Mouse (Mus musculus) CH12.LX (cell line): ENCODE data around the gene Gimap7. TPM values are rescaled to one million over a fixed set of nuclear protein-coding genes. Genes with fewer than 3 reads are reported as not detected.
A peak's percentile ranks its signal among the peaks of the same experiment; 100 is the strongest.

Experiments used
- DNase-seq: peaks from one replicate; pipeline ENCODE4 v3.0.0-alpha.2; 2013; ENCODE audit errors: extremely low read depth
- H3K27ac ChIP-seq: 2 replicates; pipeline ENCODE4 v1.5.1; 2012; ENCODE audit warnings: low read depth, mild to moderate bottlenecking, control low read depth, moderate library complexity; ENCODE audit not compliant: insufficient read depth
- H3K27me3 ChIP-seq: replicated peaks from 2 replicates; pipeline ENCODE3; 2012; ENCODE audit warnings: inconsistent platforms
- H3K36me3 ChIP-seq, 2 experiments: replicated peaks in 1 of 2; 2 replicates each; pipeline versions ENCODE3 to v1.6.1; 2012; ENCODE audit warnings: inconsistent platforms in 1 of 2, low read length in 1 of 2, mild to moderate bottlenecking in 1 of 2, mixed read lengths in 1 of 2, moderate library complexity in 1 of 2; ENCODE audit not compliant: control insufficient read depth in 1 of 2, insufficient read depth in 1 of 2
- H3K4me1 ChIP-seq, 2 experiments: 2 replicates each; pipeline ENCODE4 v1.6.1; 2012; ENCODE audit warnings: inconsistent platforms in 1 of 2, moderate library complexity in 1 of 2; ENCODE audit not compliant: insufficient read depth in 2 of 2, control insufficient read depth in 1 of 2
- H3K4me2 ChIP-seq: 2 replicates; pipeline ENCODE4 v1.6.1; 2012; ENCODE audit warnings: low read depth, mild to moderate bottlenecking, control low read depth; ENCODE audit not compliant: poor library complexity, insufficient read depth, severe bottlenecking
- H3K4me3 ChIP-seq, 3 experiments: fragments of 150-350 bp in 1 of 3; sonication (generic) in 1 of 3; replicated peaks in 1 of 3; 2 replicates each; pipeline versions ENCODE3 to v1.5.1; 2011 to 2012; ENCODE audit warnings: low read depth in 2 of 3, low read length in 2 of 3, mild to moderate bottlenecking in 2 of 3, moderate library complexity in 2 of 3, control low read depth in 1 of 3, improper control_type of control experiment in 1 of 3, inconsistent platforms in 1 of 3, mixed read lengths in 1 of 3; ENCODE audit not compliant: poor library complexity in 1 of 3
- H3K79me2 ChIP-seq: replicated peaks from 2 replicates; pipeline ENCODE4 v1.6.1; 2012; ENCODE audit warnings: mild to moderate bottlenecking, moderate library complexity; ENCODE audit not compliant: control insufficient read depth, poor library complexity, insufficient read depth, severe bottlenecking; ENCODE audit errors: extremely low read depth
- H3K9ac ChIP-seq: 2 replicates; pipeline ENCODE4 v1.6.1; 2012; ENCODE audit warnings: low read depth, mild to moderate bottlenecking, control low read depth, moderate library complexity; ENCODE audit not compliant: insufficient read depth
- H3K9me3 ChIP-seq: replicated peaks from 2 replicates; pipeline ENCODE3; 2012; ENCODE audit warnings: low read length, inconsistent platforms, mixed read lengths
- BHLHE40 ChIP-seq: IDR thresholded peaks from 2 replicates; pipeline ENCODE4 v1.6.1; 2011; ENCODE audit warnings: mild to moderate bottlenecking, low read depth, low read length, improper control_type of control experiment
- CHD1 ChIP-seq: IDR thresholded peaks from 2 replicates; pipeline ENCODE4 v1.6.1; 2012; ENCODE audit warnings: low read depth, low read length, improper control_type of control experiment, inconsistent platforms
- CHD2 ChIP-seq: IDR thresholded peaks from 2 replicates; pipeline ENCODE4 v1.6.1; 2011; ENCODE audit warnings: low read length, improper control_type of control experiment
- CTCF ChIP-seq, 2 experiments: IDR thresholded peaks in 1 of 2; conservative IDR thresholded peaks in 1 of 2; 2 replicates each; pipeline ENCODE4 v1.5.1; 2011 to 2012; ENCODE audit warnings: low read depth in 2 of 2, low read length in 2 of 2, improper control_type of control experiment in 1 of 2, inconsistent platforms in 1 of 2, mild to moderate bottlenecking in 1 of 2, moderate library complexity in 1 of 2
- E2F4 ChIP-seq: IDR thresholded peaks from 2 replicates; pipeline ENCODE4 v1.6.1; 2011; ENCODE audit warnings: low read depth, low read length, improper control_type of control experiment; ENCODE audit not compliant: insufficient replicate concordance
- ELF1 ChIP-seq: IDR thresholded peaks from 2 replicates; pipeline ENCODE4 v1.6.1; 2014; ENCODE audit warnings: low read depth, mild to moderate bottlenecking, inconsistent platforms, low read length, improper control_type of control experiment
- EP300 ChIP-seq: IDR thresholded peaks from 2 replicates; pipeline ENCODE4 v1.6.1; 2011; ENCODE audit warnings: low read length, improper control_type of control experiment
- ETS1 ChIP-seq: conservative IDR thresholded peaks from 2 replicates; pipeline ENCODE4 v1.6.1; 2012; ENCODE audit warnings: low read depth, mild to moderate bottlenecking, inconsistent platforms, low read length, improper control_type of control experiment, moderate library complexity
- HCFC1 ChIP-seq: IDR thresholded peaks from 2 replicates; pipeline ENCODE4 v1.6.1; 2012; ENCODE audit warnings: low read depth, mild to moderate bottlenecking, inconsistent platforms, low read length, improper control_type of control experiment
- IRF4 ChIP-seq: IDR thresholded peaks from 2 replicates; pipeline ENCODE4 v1.6.1; 2014; ENCODE audit warnings: low read depth, mild to moderate bottlenecking, inconsistent platforms, low read length, improper control_type of control experiment
- JUN ChIP-seq: IDR thresholded peaks from 2 replicates; pipeline ENCODE4 v1.6.1; 2011; ENCODE audit warnings: low read depth, mild to moderate bottlenecking, low read length, improper control_type of control experiment, moderate library complexity; ENCODE audit not compliant: insufficient read depth
- JUND ChIP-seq: conservative IDR thresholded peaks from 2 replicates; pipeline ENCODE4 v1.6.1; 2011; ENCODE audit warnings: low read depth, low read length, improper control_type of control experiment
- KAT2A ChIP-seq: IDR thresholded peaks from 2 replicates; pipeline ENCODE4 v1.6.1; 2012; ENCODE audit warnings: low read length, improper control_type of control experiment, inconsistent platforms; ENCODE audit not compliant: insufficient replicate concordance
- MAFK ChIP-seq: IDR thresholded peaks from 2 replicates; pipeline ENCODE4 v1.6.1; 2011; ENCODE audit warnings: low read length, improper control_type of control experiment; ENCODE audit not compliant: insufficient replicate concordance
- MAX ChIP-seq: IDR thresholded peaks from 2 replicates; pipeline ENCODE4 v1.6.1; 2011; ENCODE audit warnings: low read length, improper control_type of control experiment
- MAZ ChIP-seq: IDR thresholded peaks from 2 replicates; pipeline ENCODE4 v1.6.1; 2012; ENCODE audit warnings: low read depth, mild to moderate bottlenecking, inconsistent platforms, low read length, improper control_type of control experiment, moderate library complexity
- MEF2A ChIP-seq: IDR thresholded peaks from 2 replicates; pipeline ENCODE4 v1.6.1; 2014; ENCODE audit warnings: low read depth, mild to moderate bottlenecking, inconsistent platforms, low read length, improper control_type of control experiment, borderline replicate concordance
- MXI1 ChIP-seq: IDR thresholded peaks from 2 replicates; pipeline ENCODE4 v1.6.1; 2011; ENCODE audit warnings: mild to moderate bottlenecking, low read depth, low read length, improper control_type of control experiment
- MYC ChIP-seq: IDR thresholded peaks from 2 replicates; pipeline ENCODE4 v1.6.1; 2011; ENCODE audit warnings: low read depth, mild to moderate bottlenecking, improper control_type of control experiment, low read length
- NELFE ChIP-seq: IDR thresholded peaks from 2 replicates; pipeline ENCODE4 v1.6.1; 2011; ENCODE audit warnings: low read depth, low read length, improper control_type of control experiment
- NRF1 ChIP-seq: IDR thresholded peaks from 2 replicates; pipeline ENCODE4 v1.6.1; 2014; ENCODE audit warnings: low read depth, mild to moderate bottlenecking, inconsistent platforms, low read length, improper control_type of control experiment, moderate library complexity
- PAX5 ChIP-seq: IDR thresholded peaks from 2 replicates; pipeline ENCODE4 v1.6.1; 2012; ENCODE audit warnings: low read length, inconsistent platforms, mixed read lengths
- POLR2A ChIP-seq: IDR thresholded peaks from 2 replicates; pipeline ENCODE4 v1.6.1; 2011; ENCODE audit warnings: low read depth, mild to moderate bottlenecking, improper control_type of control experiment, low read length
- RAD21 ChIP-seq: IDR thresholded peaks from 2 replicates; pipeline ENCODE4 v1.6.1; 2011; ENCODE audit warnings: low read depth, mild to moderate bottlenecking, low read length, improper control_type of control experiment, moderate library complexity
- RCOR1 ChIP-seq: conservative IDR thresholded peaks from 2 replicates; pipeline ENCODE4 v1.6.1; 2012; ENCODE audit warnings: low read depth, mild to moderate bottlenecking, inconsistent platforms, low read length, improper control_type of control experiment
- SIN3A ChIP-seq: IDR thresholded peaks from 2 replicates; pipeline ENCODE4 v1.6.1; 2012; ENCODE audit warnings: low read length, improper control_type of control experiment, inconsistent platforms
- SMC3 ChIP-seq: IDR thresholded peaks from 2 replicates; pipeline ENCODE4 v1.6.1; 2011; ENCODE audit warnings: low read depth, low read length, improper control_type of control experiment
- TBP ChIP-seq: conservative IDR thresholded peaks from 2 replicates; pipeline ENCODE4 v1.6.1; 2011; ENCODE audit warnings: low read depth, low read length, improper control_type of control experiment
- TCF12 ChIP-seq: IDR thresholded peaks from 2 replicates; pipeline ENCODE4 v1.6.1; 2014; ENCODE audit warnings: low read depth, mild to moderate bottlenecking, inconsistent platforms, low read length, improper control_type of control experiment
- UBTF ChIP-seq: IDR thresholded peaks from 2 replicates; pipeline ENCODE4 v1.6.1; 2012; ENCODE audit warnings: low read depth, mild to moderate bottlenecking, inconsistent platforms, low read length, improper control_type of control experiment, moderate library complexity
- ZC3H11A ChIP-seq: IDR thresholded peaks from 2 replicates; pipeline ENCODE4 v1.6.1; 2012; ENCODE audit warnings: low read depth, mild to moderate bottlenecking, inconsistent platforms, low read length, improper control_type of control experiment
- ZKSCAN1 ChIP-seq: IDR thresholded peaks from 2 replicates; pipeline ENCODE4 v1.6.1; 2012; ENCODE audit warnings: low read depth, inconsistent platforms, low read length, improper control_type of control experiment, borderline replicate concordance
- ZNF384 ChIP-seq: IDR thresholded peaks from 2 replicates; pipeline ENCODE4 v1.6.1; 2012; ENCODE audit warnings: low read depth, low read length, improper control_type of control experiment, inconsistent platforms
- dilution Hi-C: fragments of 300-500 bp; cut with MboI; formaldehyde crosslinking; loops from 2 replicates; pipeline ENCODE4 v1.14.3; 2020; ENCODE audit warnings: low sequenced_read_pairs; ENCODE audit not compliant: extremely low pct_unique_long_range_greater_than_20kb, extremely low pct_ligation_motif_present
- in situ Hi-C: fragments of 300-500 bp; cut with MboI; formaldehyde crosslinking; loops from 3 replicates; pipeline ENCODE4 v1.14.3; 2019; ENCODE audit warnings: low sequenced_read_pairs, low pct_ligation_motif_present, low pct_unique_long_range_greater_than_20kb, mixed read lengths
- polyA plus RNA-seq: library from polyadenylated mRNA; unstranded; fragments of >175 nt; gene quantifications from 2 replicates; pipeline ENCODE4 v1.2.1, GENCODE M21; 2012; ENCODE audit warnings: low read depth; ENCODE audit not compliant: insufficient read length
- total RNA-seq, 2 experiments: library from RNA; depleted of rRNA; stranded (reverse); fragments of 300-350 nt in 1 of 2; fragments of >200 nt in 1 of 2; gene quantifications; 2 replicates each; pipeline ENCODE4 v1.2.3; 2012 to 2014

The Gimap7 gene
- total and polyA plus RNA-seq, 3 experiments = 4.2 to 14.5 (median 7.0) TPM

DNA sequence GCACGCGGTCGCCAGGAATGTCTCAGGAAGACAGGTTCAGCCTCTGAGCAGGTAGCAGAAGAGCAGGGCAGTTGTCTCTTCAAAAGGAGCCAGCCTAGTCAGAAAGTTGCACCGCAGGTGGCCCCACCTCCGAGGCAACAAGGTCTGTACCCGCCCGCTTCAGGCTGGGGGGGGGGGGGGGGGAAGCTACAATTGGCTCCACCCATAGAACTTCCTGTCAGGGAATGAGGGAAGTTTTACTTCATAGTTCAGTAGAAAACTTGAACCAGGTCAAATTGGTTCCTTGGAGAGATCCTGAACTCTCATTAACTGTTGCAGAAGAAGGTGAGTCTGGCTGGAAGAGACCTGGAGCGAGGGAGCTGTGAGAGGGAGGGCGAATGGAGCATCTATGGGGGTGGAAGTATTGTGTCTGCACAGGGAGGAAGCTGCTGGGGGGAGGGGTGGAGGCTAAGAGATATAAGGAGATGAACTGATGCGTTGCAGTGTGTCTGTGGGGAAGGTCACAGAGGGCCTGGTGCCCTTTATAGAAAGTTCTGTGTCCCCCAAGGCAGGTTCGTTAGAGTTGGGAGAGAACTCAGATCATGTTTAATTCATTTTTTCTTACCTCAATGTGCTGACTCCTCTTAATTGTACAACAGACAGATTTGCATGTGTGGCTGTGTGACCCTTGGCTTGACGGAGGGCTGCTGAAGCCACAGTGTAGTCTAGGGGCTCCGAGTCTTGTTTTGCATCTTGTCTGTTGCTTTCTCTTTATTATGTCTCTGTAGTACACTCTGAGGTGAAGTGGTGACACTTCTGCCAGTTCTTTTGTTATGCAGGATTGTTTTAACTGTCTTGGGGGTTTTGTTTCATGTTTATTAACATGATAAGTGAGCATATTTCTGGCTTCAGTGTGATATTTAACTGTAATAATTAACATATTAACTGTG lies 42.2 kb upstream of the Gimap7 start, which contains the start of gene Gimap9 (continued):
- TF ChIP-seq TCF12 = peak; percentile 59; the same call in 1 of the 2 replicates
- TF ChIP-seq RCOR1 = peak; percentile 72; the same call in 1 of the 2 replicates
- TF ChIP-seq MAX = peak; percentile 73
- peak; percentile 92 for TF ChIP-seq POLR2A
- TF ChIP-seq CHD1 = peak; percentile 96
- TF ChIP-seq PAX5 = no peak
- TF ChIP-seq BHLHE40 = peak; percentile 43; the same call in 1 of the 2 replicates
- peak; percentile 69 for TF ChIP-seq EP300
- peak; percentile 53 for TF ChIP-seq IRF4
- TF ChIP-seq E2F4 = 0 out of 2 replicates have a peak, but pooled peaks have one; percentile 69
- TF ChIP-seq ZC3H11A = no peak
- no peak; the same call in 1 of the 2 replicates for TF ChIP-seq MXI1
- no peak for TF ChIP-seq NRF1
- peak; percentile 74; the same call in 1 of the 2 replicates for TF ChIP-seq MEF2A
- TF ChIP-seq ELF1 = peak; percentile 50; the same call in 1 of the 2 replicates
- TF ChIP-seq ZNF384 = peak; percentile 28; the same call in 1 of the 2 replicates
- no peak; the same call in none of the 2 replicates for TF ChIP-seq RAD21

DNA sequence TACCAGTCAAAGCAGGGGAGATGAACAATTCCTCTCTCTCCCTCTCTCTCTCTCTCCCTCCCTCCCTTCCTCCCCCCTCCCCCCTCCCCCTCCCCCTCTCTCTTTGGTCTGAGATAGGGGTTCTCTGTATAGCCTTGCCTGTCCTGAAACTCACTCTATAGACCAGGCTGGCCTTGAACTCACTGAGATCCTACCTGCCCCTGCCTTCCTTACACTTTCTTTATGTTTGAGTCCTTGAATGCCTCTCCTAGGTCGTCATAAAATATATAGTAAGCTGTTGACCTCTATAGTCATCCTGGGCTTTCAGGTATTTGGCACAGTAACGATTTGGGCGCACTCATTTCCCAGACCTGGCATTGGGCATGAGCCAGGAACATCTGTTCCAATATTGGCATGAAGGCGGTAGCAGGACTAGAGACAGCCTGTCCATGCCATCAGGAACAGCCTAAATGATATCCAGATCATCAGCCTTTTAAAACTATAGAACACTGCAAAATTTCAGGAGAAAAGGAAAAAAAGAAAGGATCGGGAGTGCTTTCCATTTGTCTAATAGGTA lies 41.5 kb upstream of the Gimap7 start:
- in situ Hi-C loops (no loop called here), dilution Hi-C loops (no loop called here)
- Histone ChIP-seq H3K9me3 (peaks cover 4% of the 10 kb centered on the region), H3K9ac (peak overlapping the region; percentile 89), H3K4me1 (peaks cover 28 to 67% of the 10 kb centered on the region in 2 experiments), H3K27me3 (no peaks in the 10 kb centered on the region), H3K4me3 (peak overlapping the region; percentile 59 to 80 (median 64)), H3K27ac (peak overlapping the region; percentile 94), H3K4me2 (peak overlapping the region; percentile 98), H3K79me2 (peaks cover 22% of the 10 kb centered on the region), H3K36me3 (peaks cover 0 to 13% of the 10 kb centered on the region in 2 experiments)
- no peak for DNase-seq
- TF ChIP-seq RCOR1 = 0 out of 2 replicates have a peak, but pooled peaks have one; percentile 1
- no peak for TF ChIP-seq ZKSCAN1
- no peak for TF ChIP-seq E2F4
- TF ChIP-seq UBTF = no peak
- no peak for TF ChIP-seq TBP
- TF ChIP-seq NRF1 = no peak
- no peak for TF ChIP-seq BHLHE40
- TF ChIP-seq MEF2A = no peak
- TF ChIP-seq SIN3A = peak; percentile 19; the same call in 1 of the 2 replicates
- no peak for TF ChIP-seq ETS1
- no peak for TF ChIP-seq CTCF (conservative IDR thresholded peaks at IDR 0.05 in 1 of 2, IDR thresholded peaks at IDR 0.05 in 1 of 2; ENCODE audit: low read depth in 2 of 2, low read length in 2 of 2)
- no peak for TF ChIP-seq MAFK
- no peak for TF ChIP-seq MAX
- TF ChIP-seq MAZ = peak; percentile 60
- no peak for TF ChIP-seq SMC3
- TF ChIP-seq KAT2A = no peak
- TF ChIP-seq ELF1 = no peak
- no peak for TF ChIP-seq POLR2A
- TF ChIP-seq JUND = no peak
- TF ChIP-seq NELFE = no peak
- peak; percentile 71 for TF ChIP-seq CHD2
- no peak for TF ChIP-seq JUN
- TF ChIP-seq PAX5 = no peak
- no peak for TF ChIP-seq RAD21
- no peak for TF ChIP-seq MYC
- no peak for TF ChIP-seq ZNF384
- TF ChIP-seq HCFC1 = no peak
